Mouse (Mus musculus) kidney, adult 18-20 months (tissue): ENCODE measurements at regions not wholly inside any gene's neighbourhood (a gene's known extent, or its start where the extent isn't known, plus 50 kb on each side); places are given as distances from the start of the nearest gene placed in this dataset.

Source experiments
- DNase-seq: peaks from one replicate; pipeline ENCODE4 v3.0.0; 2021

DNA sequence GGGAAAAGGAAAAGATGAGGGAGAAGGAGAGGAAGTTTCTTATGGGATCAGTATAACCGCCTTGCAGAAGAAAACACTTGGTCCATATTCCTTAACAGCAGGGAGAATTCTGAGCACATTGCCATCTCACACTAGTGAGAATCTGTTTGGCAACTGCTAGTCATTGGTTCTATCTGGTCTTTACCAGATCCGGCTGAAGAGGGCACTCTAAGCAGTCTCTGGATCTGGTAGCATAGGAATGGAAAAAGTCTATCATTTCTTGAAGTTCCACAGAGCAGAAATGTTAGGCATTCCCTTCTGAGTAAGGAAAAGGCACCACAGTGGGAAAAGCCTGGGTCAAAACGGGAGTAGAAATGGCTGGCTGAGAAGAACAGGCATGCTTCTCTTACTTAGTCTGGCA, 315.4 kb upstream of the Apob start:
- no peak for DNase-seq

- DNase-seq: no peak
These were observed 307.3 kb upstream of the Apob start for GRCm38 (mm10) chr12:7670114-7670513.

DNA sequence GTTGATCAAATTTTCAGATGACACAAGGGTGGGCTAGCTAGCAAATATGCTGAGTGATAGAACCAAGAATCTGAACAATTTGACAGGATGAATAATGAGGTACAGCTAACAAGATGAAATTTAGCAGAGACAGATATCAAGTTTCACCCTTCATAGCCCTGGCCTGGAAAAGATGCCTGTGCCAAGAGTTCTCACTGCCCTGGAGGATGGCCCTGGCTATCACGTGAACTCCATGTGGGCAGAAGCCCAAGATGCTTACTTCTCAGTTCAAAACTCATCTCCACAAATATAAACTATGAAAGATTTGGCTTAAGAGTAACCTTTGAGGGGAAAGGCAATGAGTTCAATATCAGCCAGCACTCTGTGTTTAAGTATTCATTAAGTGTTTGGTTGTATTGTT, 306.9 kb upstream of the Apob start:
- no peak for DNase-seq

GRCm38 (mm10) chr12:7691996-7692395, 285.5 kb upstream of the Apob start:
- DNase-seq: no peak

DNA sequence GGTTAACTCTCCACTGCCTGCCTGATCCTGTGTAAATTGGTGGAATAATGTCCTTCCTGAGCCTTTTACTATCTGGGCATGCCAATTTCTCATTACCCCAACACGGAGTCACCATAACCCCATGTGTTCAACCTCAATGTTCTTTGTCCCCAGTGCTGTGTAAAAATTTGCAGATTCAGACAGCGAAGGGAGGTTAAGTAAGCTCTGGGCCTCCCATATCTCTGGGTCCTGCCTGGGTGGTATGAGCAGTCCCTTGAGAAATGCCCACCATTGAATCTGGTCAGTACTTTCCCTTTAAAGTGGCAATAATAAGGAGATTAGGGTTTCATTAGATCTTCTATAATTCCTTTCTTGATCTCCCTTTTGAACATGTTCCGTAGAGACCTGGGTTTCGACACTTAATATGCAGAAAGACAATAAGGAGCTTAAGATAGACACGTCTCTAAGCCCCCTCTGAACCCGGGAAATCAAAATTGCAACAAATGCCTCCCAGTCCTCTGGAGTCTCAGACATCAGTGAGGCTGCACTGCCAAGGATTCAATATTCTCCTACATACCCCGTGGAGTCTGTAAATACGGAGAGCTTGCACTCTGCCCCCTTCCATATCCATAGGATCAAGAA, 279.0 kb upstream of the Apob start:
- DNase-seq: no peak

DNA sequence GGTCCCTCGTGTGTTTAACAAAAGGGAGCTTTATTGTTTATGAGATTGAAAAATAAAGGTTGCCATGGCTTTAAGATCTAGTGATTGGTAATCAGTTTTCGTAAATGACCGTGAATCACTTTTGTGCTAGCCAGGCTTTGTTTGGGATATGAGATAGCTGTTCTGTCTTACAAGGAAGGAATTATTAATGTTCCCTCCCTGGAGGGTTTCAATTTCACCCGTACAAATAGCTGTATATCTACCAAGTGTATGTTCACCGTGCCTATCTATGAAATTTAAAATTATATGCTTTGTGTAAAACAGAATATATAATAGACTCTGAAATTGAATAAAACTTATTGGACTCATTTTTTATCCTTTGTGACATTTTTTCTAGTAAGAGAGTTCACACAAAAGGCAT, 268.3 kb upstream of the Apob start:
- no peak for DNase-seq

- DNase-seq: no peak
These were observed 267.6 kb upstream of the Apob start for GRCm38 (mm10) chr12:7709872-7710271.

GRCm38 (mm10) chr12:7715091-7715490, 262.4 kb upstream of the Apob start:
- no peak for DNase-seq

DNA sequence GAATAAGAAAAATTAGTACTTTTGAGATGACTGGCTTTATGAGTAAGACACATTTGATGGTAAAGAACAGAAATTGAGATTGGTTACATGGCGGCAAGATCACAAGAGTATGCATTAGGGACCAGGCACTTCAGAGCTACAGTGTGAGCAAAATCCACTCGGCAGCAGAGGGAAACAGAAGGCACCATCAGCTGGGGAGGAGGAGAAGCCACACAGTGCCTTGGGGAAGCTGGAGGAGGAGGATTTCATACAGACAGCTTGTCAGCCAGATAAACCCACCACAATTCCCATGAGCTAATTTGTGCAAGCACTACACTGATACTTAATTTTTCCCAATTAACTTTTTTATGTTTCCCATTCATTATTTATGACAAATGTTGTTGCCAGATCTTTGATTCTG, 258.9 kb upstream of the Apob start:
- no peak for DNase-seq

- DNase-seq: no peak
These were observed 258.4 kb upstream of the Apob start for GRCm38 (mm10) chr12:7719080-7719479.

- DNase-seq: no peak
These were observed 252.5 kb upstream of the Apob start for GRCm38 (mm10) chr12:7724992-7725391.

DNA sequence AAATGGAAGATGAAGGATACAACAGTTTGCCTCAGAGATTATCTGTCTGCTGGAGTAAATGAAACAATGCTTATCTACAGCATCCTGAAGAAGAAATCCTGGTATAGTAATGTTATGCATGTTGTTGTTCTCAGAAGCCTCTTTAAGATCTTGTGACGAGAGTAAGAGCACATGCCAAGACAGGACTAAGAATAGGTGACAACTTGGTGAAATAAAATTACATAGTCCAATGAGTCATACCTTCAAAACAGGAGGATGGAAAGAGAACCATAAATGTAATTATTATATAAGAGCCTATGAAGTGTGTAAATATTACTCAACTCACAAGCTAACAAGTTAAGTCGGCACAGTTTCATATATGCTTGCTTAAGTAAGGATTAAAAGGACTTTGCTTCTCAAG, 239.4 kb upstream of the Apob start:
- no peak for DNase-seq

DNA sequence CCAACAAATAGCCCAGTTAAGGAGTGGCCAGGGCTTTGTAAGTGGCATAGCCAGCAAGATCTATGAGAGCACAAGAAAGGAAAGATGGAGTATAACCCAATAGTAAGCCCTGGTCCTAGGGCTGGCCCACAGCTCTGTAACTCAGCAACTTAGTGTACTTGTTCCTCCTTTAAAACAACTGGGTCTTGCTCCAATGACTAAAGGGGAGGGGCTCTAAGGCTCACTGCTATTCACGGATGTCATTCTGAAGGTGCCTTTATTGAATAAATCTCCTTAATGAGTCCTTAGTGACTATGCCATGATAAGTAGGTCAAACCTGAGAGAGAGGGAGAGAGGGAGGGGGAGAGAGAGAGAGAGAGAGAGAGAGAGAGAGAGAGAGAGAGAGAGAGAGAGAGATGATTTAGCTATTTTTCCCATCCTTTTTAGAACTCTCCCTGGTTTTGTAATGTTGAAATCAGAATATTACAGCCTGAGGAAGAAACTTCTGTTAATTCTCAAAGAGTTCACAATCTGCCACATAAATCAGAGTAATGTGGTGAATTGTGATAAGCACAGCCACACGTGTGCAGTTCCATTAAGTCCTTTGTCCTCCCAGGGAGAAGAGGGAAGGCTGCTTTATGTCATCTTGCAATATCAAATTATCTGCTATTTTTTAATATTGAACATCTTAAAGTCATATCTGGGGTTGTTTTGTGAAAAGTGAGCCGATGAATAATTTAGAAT, 238.7 kb upstream of the Apob start:
- no peak for DNase-seq

GRCm38 (mm10) chr12:7739352-7739994, 238.0 kb upstream of the Apob start:
- DNase-seq: no peak

GRCm38 (mm10) chr12:7746708-7747107, 230.7 kb upstream of the Apob start:
- DNase-seq: no peak

GRCm38 (mm10) chr12:7749319-7750238, 227.9 kb upstream of the Apob start:
- no peak for DNase-seq

DNA sequence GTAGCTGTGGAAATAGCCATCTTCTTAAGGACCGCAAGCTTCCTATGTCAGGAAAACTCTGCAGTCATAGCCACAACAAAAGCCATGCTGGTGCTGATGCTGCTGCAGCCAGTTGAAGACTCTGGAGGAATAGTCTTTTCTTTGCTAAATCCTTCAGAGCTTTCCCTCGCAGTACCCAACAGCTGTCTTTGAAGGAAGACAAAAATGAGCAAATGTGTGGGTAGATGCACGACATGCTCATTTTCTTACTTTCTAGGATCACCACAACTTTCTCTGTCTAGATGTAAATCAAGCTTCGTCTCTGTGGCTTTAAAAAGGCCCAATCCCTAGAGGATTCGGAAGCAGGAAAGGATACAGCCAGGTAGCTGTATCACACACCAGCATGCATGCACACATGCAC, 222.6 kb upstream of the Apob start:
- no peak for DNase-seq

DNA sequence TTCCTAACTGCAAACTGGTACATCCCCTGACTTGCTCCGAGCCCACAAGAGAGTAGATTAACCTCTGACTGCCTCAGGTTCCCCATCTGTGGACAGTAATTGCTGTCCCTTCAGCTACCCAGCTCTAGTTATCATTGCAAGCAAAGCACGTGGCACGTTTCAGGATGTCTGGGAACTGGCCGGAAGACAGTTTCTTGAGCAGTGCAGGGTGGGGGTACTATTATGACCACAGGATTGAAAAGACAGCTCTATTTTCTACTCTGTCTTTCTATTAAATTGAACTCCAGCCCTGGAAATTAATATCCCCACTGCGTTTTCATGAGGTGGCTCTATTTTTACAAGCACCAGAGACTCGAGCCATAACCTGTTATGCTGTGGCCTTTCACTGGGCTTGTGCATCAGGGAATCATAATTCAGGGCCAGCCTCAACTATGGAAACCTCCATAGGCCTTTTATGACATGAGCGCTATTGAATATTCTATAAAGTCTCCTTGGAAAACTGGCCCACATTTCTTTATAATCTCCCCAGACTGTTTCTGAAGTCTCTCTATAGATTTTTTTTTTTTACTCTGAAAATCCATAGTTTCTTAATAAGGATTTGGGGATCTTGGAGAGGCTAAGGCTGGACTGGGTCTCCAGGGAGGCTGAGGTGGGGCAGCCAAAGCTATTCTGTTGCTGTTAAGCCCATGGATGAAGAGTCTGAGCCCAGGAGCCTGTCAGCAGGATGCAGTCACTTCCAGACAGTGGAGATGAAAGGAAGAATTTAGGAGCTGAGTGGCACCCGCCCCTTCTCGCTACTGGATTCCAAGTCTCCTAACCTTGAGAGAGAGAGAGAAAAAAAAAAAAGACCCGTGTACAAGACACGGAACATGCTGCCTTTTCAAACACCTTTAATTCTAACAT, 212.4 kb upstream of the Apob start:
- DNase-seq: no peak

DNA sequence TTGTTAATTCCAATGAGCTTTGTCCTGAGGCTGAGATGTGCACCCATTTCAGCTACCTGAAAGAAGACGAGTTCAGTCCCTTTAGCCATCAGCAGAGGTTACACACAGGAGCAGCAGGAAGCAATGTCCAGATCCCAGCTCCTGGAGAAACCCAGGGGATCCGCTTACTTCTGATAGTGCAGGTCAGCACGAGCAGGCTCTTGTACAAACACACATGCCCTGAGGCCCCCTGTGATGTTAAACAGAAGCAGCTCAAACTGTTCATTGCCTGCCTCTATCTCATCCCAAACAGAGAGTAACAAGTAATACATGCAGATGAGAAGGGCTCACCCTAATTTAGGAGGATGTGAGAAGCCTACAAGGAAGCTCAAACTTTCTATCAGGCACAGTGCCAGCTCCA, 203.3 kb upstream of the Apob start:
- DNase-seq: no peak

DNA sequence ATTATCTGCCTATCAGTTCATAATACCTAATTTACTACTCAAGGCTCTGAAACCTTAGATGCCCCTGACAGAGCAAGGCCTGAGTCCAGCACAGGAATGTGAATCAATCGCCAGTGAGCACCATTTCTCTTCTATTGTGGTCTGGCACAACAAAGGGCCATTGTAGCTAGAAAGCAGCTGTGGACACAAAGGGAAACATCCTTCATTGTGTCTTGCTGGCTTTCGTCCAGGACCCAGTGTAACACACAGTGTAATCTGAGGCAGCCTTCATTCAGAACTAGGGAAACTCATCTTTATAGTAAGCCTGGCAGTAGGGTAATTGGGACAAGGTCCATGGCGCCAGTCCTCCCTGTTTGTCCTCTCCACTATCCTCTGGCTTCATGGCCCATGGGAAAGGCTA, 201.1 kb upstream of the Apob start:
- DNase-seq: no peak

DNA sequence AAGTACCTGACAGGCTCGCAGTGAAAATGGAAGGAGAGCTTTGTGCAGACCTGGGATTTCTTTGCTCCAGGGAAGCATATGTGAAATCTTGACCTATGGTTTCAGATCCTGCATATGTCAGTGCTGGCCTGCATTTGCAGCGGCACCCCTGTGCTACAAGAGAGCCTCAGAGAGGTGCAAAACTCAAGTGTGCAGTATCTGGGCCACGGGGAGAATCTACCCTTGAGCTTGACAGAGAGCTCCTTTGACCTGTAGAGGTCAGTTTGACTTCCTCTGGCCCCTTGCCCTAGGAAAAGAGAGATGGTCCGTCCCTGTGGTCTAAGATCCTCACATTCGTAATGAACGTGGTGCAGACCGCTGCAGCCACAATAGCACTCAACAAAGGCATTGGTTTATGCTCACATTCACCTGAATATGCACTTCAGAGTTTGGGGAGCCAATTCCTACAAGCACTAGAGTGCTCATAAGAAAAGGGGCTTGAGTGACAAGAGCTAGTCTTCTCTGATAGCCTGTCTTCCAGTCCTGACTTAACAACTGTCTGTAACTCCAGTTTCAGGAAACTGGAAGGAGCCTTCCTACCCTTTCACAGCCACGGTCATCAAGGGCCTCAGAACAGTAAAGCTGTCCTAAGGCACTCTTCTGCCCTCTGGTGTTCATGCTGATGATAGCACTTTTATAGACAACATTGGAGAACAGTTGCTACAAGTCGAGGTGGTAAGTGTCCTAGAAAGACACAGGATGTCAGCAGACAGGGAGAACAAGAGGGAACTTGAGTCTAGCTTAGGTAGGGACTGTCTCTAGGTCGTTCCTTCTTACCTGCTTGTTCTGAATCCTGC, 200.0 kb upstream of the Apob start:
- peak; percentile 32 for DNase-seq
